Mouse (Mus musculus) cortical plate, adult 2 months (tissue): ENCODE measurements around the gene Slc22a23. TPM values are rescaled to one million over a fixed set of nuclear protein-coding genes. Genes with fewer than 3 reads are reported as not detected.

ENCODE experiments used
- H3K27ac ChIP-seq: fragments of 200-500 bp; 2 replicates; pipeline ENCODE4 v1.5.1; 2012; ENCODE audit warnings: low read length, control low read depth, inconsistent platforms; ENCODE audit not compliant: insufficient read depth
- H3K4me1 ChIP-seq: fragments of 200-500 bp; 2 replicates; pipeline ENCODE4 v1.6.1; 2011; ENCODE audit warnings: low read length; ENCODE audit not compliant: control insufficient read depth, insufficient read depth
- H3K4me3 ChIP-seq: fragments of 200-500 bp; 2 replicates; pipeline ENCODE4 v1.5.1; 2011; ENCODE audit warnings: mild to moderate bottlenecking, low read length, control low read depth; ENCODE audit not compliant: insufficient read depth
- CTCF ChIP-seq: fragments of 200-500 bp; IDR thresholded peaks from 2 replicates; pipeline ENCODE4 v1.5.1; 2011; ENCODE audit warnings: mild to moderate bottlenecking, control low read depth, low read length; ENCODE audit not compliant: insufficient read depth; ENCODE audit errors: extremely low read depth
- POLR2A ChIP-seq: fragments of 200-500 bp; IDR thresholded peaks from 2 replicates; pipeline ENCODE4 v1.6.1; 2011; ENCODE audit warnings: mild to moderate bottlenecking, low read length, control low read depth; ENCODE audit not compliant: insufficient read depth; ENCODE audit errors: extremely low read depth
- polyA plus RNA-seq: library from polyadenylated mRNA; depleted of rRNA; stranded (reverse); fragments of >200 nt; gene quantifications from 2 replicates; pipeline ENCODE4 v1.2.3, GENCODE M21; 2012

Gene Slc22a23
- polyA plus RNA-seq, 1 experiment: 54.4 TPM

GRCm38 (mm10) chr13:34150271-34151027 lies 194.5 kb downstream of the Slc22a23 start:
- TF ChIP-seq CTCF: no peak
- no peak for TF ChIP-seq POLR2A
- peaks cover 9% of the 10 kb centered on the region for H3K4me1 ChIP-seq
- H3K27ac ChIP-seq: 0 out of 2 replicates have a peak overlapping the region, but pooled peaks have one; percentile 58
- H3K4me3 ChIP-seq: peak overlapping the region; percentile 7; the same call in 1 of the 2 replicates

DNA sequence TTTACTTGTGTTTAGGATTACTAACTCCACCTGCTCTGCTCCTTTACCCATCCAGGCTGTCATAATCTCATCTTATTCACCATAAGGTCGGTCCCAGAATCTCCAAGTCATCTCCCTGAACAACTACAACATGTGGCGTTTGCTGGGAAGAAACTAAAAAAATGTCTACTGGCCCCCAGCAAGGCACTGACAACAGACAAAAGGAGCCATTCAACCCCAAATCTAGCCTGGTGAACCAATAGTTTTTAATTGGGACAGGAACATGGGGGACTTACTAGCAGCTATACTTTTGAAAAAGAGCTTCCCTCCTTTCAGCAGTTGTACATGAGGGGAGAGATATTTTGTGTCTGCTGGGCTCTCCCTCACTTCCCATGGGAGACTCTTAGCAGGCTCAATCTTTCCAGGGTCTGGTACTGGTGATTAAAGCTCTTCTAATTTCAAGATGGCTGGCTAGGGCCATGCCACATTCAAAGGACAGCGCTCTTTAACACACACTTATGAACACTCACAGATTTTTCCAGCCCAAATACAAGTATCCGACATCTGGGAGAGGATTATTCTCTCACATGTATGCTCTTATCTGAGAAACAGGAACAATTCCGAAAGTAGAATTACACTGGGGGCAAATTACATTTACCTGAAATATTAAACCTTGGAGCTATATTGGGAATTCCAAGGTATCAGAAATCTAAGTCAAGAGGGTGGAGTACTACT lies 195.4 kb downstream of the Slc22a23 start:
- TF ChIP-seq POLR2A (no peak), CTCF (no peak)
- peak overlapping the region; percentile 58 for H3K27ac ChIP-seq
- H3K4me3 ChIP-seq: peak overlapping the region; percentile 27; the same call in 1 of the 2 replicates
- peaks cover 9% of the 10 kb centered on the region for H3K4me1 ChIP-seq

DNA sequence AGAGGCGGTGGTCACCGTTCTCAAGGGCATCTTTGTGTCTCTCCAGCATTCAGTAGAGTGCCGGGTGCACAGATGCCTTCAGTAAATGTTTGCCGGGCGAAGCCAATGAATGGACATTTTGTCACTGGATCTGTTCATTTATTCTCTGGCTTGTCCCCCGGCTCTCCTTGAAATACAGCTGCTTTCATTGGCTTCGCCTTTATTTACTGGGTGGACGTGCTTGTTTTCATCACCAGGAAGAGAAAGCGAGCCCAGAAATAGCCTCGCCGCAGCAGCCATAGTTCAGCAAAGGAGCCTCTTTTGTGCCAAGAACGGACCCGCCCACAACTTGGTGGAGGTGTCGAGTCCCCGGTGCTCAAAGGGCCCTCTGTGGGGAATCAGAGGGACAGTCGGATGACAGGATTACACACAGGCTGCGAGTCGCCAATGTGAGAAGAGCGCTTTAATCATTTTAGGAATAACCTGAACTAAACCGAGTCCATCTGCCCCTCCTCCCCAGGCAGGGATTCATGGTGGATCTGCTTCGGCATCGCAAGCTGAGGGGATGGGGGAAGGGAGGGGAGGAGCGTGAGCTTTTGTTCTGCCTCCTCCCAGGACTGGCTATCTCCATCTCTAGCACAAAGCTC lies 196.1 kb downstream of the Slc22a23 start:
- Histone ChIP-seq H3K4me1 (peaks cover 9% of the 10 kb centered on the region), H3K4me3 (peak overlapping the region; percentile 27), H3K27ac (peak overlapping the region; percentile 58)
- TF ChIP-seq CTCF (no peak), POLR2A (0 out of 2 replicates have a peak, but pooled peaks have one; percentile 26)

DNA sequence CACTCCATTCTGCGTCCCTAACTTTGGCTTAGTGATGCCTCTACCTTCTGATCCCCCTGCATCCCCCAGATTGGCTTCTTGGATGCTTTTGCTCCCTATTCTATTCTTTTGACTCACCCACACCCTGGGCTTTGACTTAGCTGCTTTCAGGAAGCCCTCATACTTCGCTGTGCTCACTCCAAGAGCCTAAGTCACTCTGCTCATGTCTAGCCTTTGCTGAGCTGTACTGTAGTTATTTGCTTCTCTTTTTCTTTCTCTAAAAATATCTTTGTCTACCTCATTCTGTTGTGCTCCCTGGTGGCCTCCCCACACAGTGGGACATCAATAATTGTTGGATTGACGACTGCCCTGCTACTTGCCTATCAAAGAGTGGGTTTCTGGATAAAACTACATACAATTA lies 196.8 kb downstream of the Slc22a23 start:
- Histone ChIP-seq H3K27ac (no peak overlapping the region), H3K4me1 (peaks cover 7% of the 10 kb centered on the region), H3K4me3 (no peak overlapping the region)
- TF ChIP-seq CTCF: no peak
- TF ChIP-seq POLR2A: no peak

- Histone ChIP-seq H3K4me3 (no peak overlapping the region), H3K27ac (no peak overlapping the region), H3K4me1 (peaks cover 7% of the 10 kb centered on the region)
- TF ChIP-seq CTCF (peak; percentile 25), POLR2A (no peak)
Observed at GRCm38 (mm10) chr13:34146916-34147315, 198.1 kb downstream of the Slc22a23 start.

- no peak for TF ChIP-seq POLR2A
- TF ChIP-seq CTCF: no peak
- H3K27ac ChIP-seq: no peak overlapping the region
Observed at GRCm38 (mm10) chr13:34143389-34143788, 201.6 kb downstream of the Slc22a23 start.

GRCm38 (mm10) chr13:34136605-34137004 lies 208.4 kb downstream of the Slc22a23 start:
- Histone ChIP-seq H3K4me3 (no peak overlapping the region), H3K4me1 (peaks cover 7% of the 10 kb centered on the region; the same call in 1 of the 2 replicates), H3K27ac (no peak overlapping the region)
- TF ChIP-seq CTCF: no peak
- TF ChIP-seq POLR2A: no peak

More at GRCm38 (mm10) chr13:34143389-34143788, 201.6 kb downstream of the Slc22a23 start:
- no peak overlapping the region for H3K4me3 ChIP-seq
- peaks cover 2% of the 10 kb centered on the region; the same call in 1 of the 2 replicates for H3K4me1 ChIP-seq

DNA sequence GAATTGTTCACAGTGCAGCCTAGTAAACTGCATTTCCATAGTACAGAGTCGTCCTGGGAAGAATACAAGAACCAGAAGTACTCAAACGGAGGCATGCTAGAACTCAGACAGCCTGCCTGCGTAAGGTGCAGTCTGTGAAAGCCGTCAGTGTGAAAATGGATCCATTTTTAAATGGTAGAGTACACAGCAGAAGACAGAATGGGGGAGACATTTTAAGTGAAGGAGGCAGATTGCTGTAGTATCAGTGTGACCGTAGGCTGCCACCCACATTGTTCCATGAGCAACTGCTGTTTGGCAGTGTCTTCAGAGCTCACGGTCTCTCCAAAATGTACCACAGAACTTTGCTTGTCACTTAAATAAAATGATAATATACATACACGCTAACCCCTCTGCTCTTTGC lies 210.7 kb downstream of the Slc22a23 start:
- no peak overlapping the region for H3K27ac ChIP-seq
- H3K4me3 ChIP-seq: no peak overlapping the region
- H3K4me1 ChIP-seq: peaks cover 8% of the 10 kb centered on the region; the same call in 1 of the 2 replicates
- TF ChIP-seq POLR2A (no peak), CTCF (no peak)

DNA sequence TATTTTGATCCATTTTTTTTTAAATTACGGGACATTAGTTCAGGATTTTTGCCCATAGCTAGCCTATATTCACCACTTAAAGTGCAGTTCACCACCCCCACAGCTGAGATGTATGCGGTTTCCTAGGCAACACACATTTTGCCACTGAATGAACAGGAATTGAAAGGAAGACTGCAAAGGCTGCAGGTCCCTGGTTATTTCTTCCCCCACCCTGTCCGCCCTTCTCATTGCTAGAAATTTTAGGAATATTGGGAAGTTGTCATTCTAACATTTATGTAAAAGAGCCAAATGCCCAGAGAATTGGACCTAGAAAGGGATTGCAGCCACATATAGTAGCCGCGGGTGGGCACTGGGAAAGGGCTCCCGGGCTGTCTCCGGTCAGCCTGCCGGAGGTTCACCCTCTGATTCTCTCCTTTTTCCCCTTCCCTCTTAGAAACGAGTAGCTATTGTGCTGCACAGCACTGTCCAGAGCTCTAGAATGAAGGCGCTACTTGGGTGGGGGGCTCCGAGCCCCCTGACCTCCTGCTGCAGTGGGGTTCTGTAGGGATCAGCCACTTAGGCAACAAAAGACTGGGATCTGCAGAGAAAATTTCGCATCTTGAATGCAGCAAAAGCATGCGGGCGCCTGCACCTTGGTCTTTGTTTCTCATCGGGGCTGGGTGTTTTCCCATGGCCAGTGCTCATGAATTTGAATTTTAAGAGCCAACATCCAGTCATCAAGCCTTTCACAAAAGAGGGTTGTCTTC lies 211.5 kb downstream of the Slc22a23 start:
- no peak overlapping the region for H3K4me3 ChIP-seq
- H3K27ac ChIP-seq: peak overlapping the region; percentile 85
- no peak for TF ChIP-seq CTCF
- TF ChIP-seq POLR2A: no peak
- peaks cover 8% of the 10 kb centered on the region; the same call in 1 of the 2 replicates for H3K4me1 ChIP-seq
